Mouse (Mus musculus) megakaryocyte-erythroid progenitor cell, adult 5-6 weeks (primary cell): ENCODE measurements around the gene Slc26a10. TPM values are rescaled to one million over a fixed set of nuclear protein-coding genes. Genes with fewer than 3 reads are reported as not detected.

ENCODE experiments used
- total RNA-seq, 2 experiments: library from RNA; stranded (forward) in 1 of 2; stranded (reverse) in 1 of 2; fragments of 200-1000, 215-1000 nt in 1 of 2; fragments of >200 nt in 1 of 2; fragmentation: Nextera tagmentation in 1 of 2; gene quantifications; 2 replicates each; pipeline ENCODE4 v1.2.3; 2014 to 2017

The Slc26a10 gene
- total RNA-seq, 2 experiments from 2014 or later: 1.8 TPM; not detected in 1

Other genes starting within 250 kb of the Slc26a10 start
- gene Ctdsp2, start 201.9 kb downstream of the Slc26a10 start, total RNA-seq (2014; fragmentation: Nextera tagmentation): 54.7 and 56.7 TPM in 2 replicates
- 18.3 and 24.7 TPM in 2 replicates for gene Ctdsp2, start 201.9 kb downstream of the Slc26a10 start, total RNA-seq (2017)
- gene Avil, start 179.9 kb downstream of the Slc26a10 start, total RNA-seq (2014; fragmentation: Nextera tagmentation): not detected in 2 replicates
- gene Avil, start 179.9 kb downstream of the Slc26a10 start, total RNA-seq (2017): 0.38 TPM in 1 of 2 replicates, not detected in the other
- gene Tsfm, start 149.8 kb downstream of the Slc26a10 start, total RNA-seq (2014; fragmentation: Nextera tagmentation): 41.6 and 61.2 TPM in 2 replicates
- 55.5 and 63.3 TPM in 2 replicates for gene Tsfm, start 149.8 kb downstream of the Slc26a10 start, total RNA-seq (2017)
- 54.1 and 55.2 TPM in 2 replicates for gene Mettl1, start 139.2 kb downstream of the Slc26a10 start, total RNA-seq (2014; fragmentation: Nextera tagmentation)
- 24.6 and 25.3 TPM in 2 replicates for gene Mettl1, start 139.2 kb downstream of the Slc26a10 start, total RNA-seq (2017)
- gene Eef1akmt3, start 139.1 kb downstream of the Slc26a10 start, total RNA-seq (2014; fragmentation: Nextera tagmentation): not detected in 2 replicates
- 0.38 TPM in 1 of 2 replicates, not detected in the other for gene Eef1akmt3, start 139.1 kb downstream of the Slc26a10 start, total RNA-seq (2017)
- gene Cyp27b1, start 132.4 kb downstream of the Slc26a10 start, total RNA-seq (2014; fragmentation: Nextera tagmentation): not detected in 2 replicates
- not detected in 2 replicates for gene Cyp27b1, start 132.4 kb downstream of the Slc26a10 start, total RNA-seq (2017)
- not detected in 2 replicates for gene March9, start 120.5 kb downstream of the Slc26a10 start, total RNA-seq (2014; fragmentation: Nextera tagmentation)
- not detected in 2 replicates for gene March9, start 120.5 kb downstream of the Slc26a10 start, total RNA-seq (2017)
- gene Cdk4, start 117.1 kb downstream of the Slc26a10 start, total RNA-seq (2014; fragmentation: Nextera tagmentation): 656 and 761 TPM in 2 replicates
- 479 and 664 TPM in 2 replicates for gene Cdk4, start 117.1 kb downstream of the Slc26a10 start, total RNA-seq (2017)
- 43.9 and 73.9 TPM in 2 replicates for gene Tspan31, start 110.4 kb downstream of the Slc26a10 start, total RNA-seq (2014; fragmentation: Nextera tagmentation)
- gene Tspan31, start 110.4 kb downstream of the Slc26a10 start, total RNA-seq (2017): 28.9 and 55.3 TPM in 2 replicates
- gene Agap2, start 105.4 kb downstream of the Slc26a10 start, total RNA-seq (2014; fragmentation: Nextera tagmentation): 19.7 and 45.9 TPM in 2 replicates
- 26.4 and 43.3 TPM in 2 replicates for gene Agap2, start 105.4 kb downstream of the Slc26a10 start, total RNA-seq (2017)
- gene Os9, start 59.5 kb downstream of the Slc26a10 start, total RNA-seq (2014; fragmentation: Nextera tagmentation): 55.8 and 64.5 TPM in 2 replicates
- gene Os9, start 59.5 kb downstream of the Slc26a10 start, total RNA-seq (2017): 152 and 154 TPM in 2 replicates
- 67.2 and 84.7 TPM in 2 replicates for gene B4galnt1, start 15.4 kb downstream of the Slc26a10 start, total RNA-seq (2014; fragmentation: Nextera tagmentation)
- gene B4galnt1, start 15.4 kb downstream of the Slc26a10 start, total RNA-seq (2017): 18.5 and 23.3 TPM in 2 replicates
- 22.7 and 46.0 TPM in 2 replicates for gene Arhgef25, start 9.4 kb upstream of the Slc26a10 start, total RNA-seq (2014; fragmentation: Nextera tagmentation)
- 35.4 and 35.7 TPM in 2 replicates for gene Arhgef25, start 9.4 kb upstream of the Slc26a10 start, total RNA-seq (2017)
- 97.0 and 160 TPM in 2 replicates for gene Dtx3, start 15.1 kb upstream of the Slc26a10 start, total RNA-seq (2014; fragmentation: Nextera tagmentation)
- gene Dtx3, start 15.1 kb upstream of the Slc26a10 start, total RNA-seq (2017): 28.5 and 29.5 TPM in 2 replicates
- 58.6 and 59.9 TPM in 2 replicates for gene Pip4k2c, start 30.9 kb upstream of the Slc26a10 start, total RNA-seq (2014; fragmentation: Nextera tagmentation)
- gene Pip4k2c, start 30.9 kb upstream of the Slc26a10 start, total RNA-seq (2017): 28.0 and 35.3 TPM in 2 replicates
- not detected in 2 replicates for gene Kif5a, start 82.7 kb upstream of the Slc26a10 start, total RNA-seq (2014; fragmentation: Nextera tagmentation)
- 0.14 and 0.23 TPM in 2 replicates for gene Kif5a, start 82.7 kb upstream of the Slc26a10 start, total RNA-seq (2017)
- gene Dctn2, start 85.7 kb upstream of the Slc26a10 start, total RNA-seq (2014; fragmentation: Nextera tagmentation): 100 and 123 TPM in 2 replicates
- gene Dctn2, start 85.7 kb upstream of the Slc26a10 start, total RNA-seq (2017): 106 and 124 TPM in 2 replicates
- gene Mbd6, start 108.4 kb upstream of the Slc26a10 start, total RNA-seq (2014; fragmentation: Nextera tagmentation): 42.8 and 72.8 TPM in 2 replicates
- gene Mbd6, start 108.4 kb upstream of the Slc26a10 start, total RNA-seq (2017): 2.7 and 3.8 TPM in 2 replicates
- gene Mars, start 131.1 kb upstream of the Slc26a10 start, total RNA-seq (2014; fragmentation: Nextera tagmentation): 135 and 140 TPM in 2 replicates
- 213 and 264 TPM in 2 replicates for gene Mars, start 131.1 kb upstream of the Slc26a10 start, total RNA-seq (2017)
- 20.9 and 31.7 TPM in 2 replicates for gene Arhgap9, start 141.3 kb upstream of the Slc26a10 start, total RNA-seq (2014; fragmentation: Nextera tagmentation)
- 10.5 and 10.8 TPM in 2 replicates for gene Arhgap9, start 141.3 kb upstream of the Slc26a10 start, total RNA-seq (2017)
- gene Gli1, start 161.3 kb upstream of the Slc26a10 start, total RNA-seq (2014; fragmentation: Nextera tagmentation): not detected in 2 replicates
- gene Gli1, start 161.3 kb upstream of the Slc26a10 start, total RNA-seq (2017): not detected in 2 replicates
- not detected in 2 replicates for gene Inhbe, start 173.8 kb upstream of the Slc26a10 start, total RNA-seq (2014; fragmentation: Nextera tagmentation)
- gene Inhbe, start 173.8 kb upstream of the Slc26a10 start, total RNA-seq (2017): not detected in 2 replicates
- gene Inhbc, start 189.8 kb upstream of the Slc26a10 start, total RNA-seq (2014; fragmentation: Nextera tagmentation): not detected in 2 replicates
- not detected in 2 replicates for gene Inhbc, start 189.8 kb upstream of the Slc26a10 start, total RNA-seq (2017)
- gene R3hdm2, start 199.7 kb upstream of the Slc26a10 start, total RNA-seq (2014; fragmentation: Nextera tagmentation): 46.8 and 49.9 TPM in 2 replicates
- 25.3 and 38.5 TPM in 2 replicates for gene R3hdm2, start 199.7 kb upstream of the Slc26a10 start, total RNA-seq (2017)